Mouse (Mus musculus) midbrain, embryonic 16.5 days (tissue): ENCODE data around the gene Itgad. TPM values are rescaled to one million over a fixed set of nuclear protein-coding genes. Genes with fewer than 3 reads are reported as not detected.

Source experiments
- ATAC-seq: fragments of 200-750 bp; cut with Nextera tagmentation; 2 replicates; pipeline ENCODE4 v1.8.0; 2017; ENCODE audit warnings: moderate TSS enrichment
- H3K27ac ChIP-seq: fragments of 300-500 bp; sonication (generic); 2 replicates; pipeline ENCODE4 v1.5.1; 2014; ENCODE audit warnings: mild to moderate bottlenecking, low read length, mixed read lengths
- H3K27me3 ChIP-seq: fragments of 300-500 bp; sonication (generic); 2 replicates; pipeline ENCODE4 v1.6.1; 2014; ENCODE audit warnings: low read depth, low read length, mixed read lengths; ENCODE audit not compliant: control insufficient read depth, insufficient read depth
- H3K36me3 ChIP-seq: fragments of 300-500 bp; sonication (generic); 2 replicates; pipeline ENCODE4 v1.6.1; 2014; ENCODE audit warnings: mild to moderate bottlenecking, low read length, moderate library complexity, mixed read lengths; ENCODE audit not compliant: control insufficient read depth, insufficient read depth
- H3K4me1 ChIP-seq: fragments of 300-500 bp; sonication (generic); 2 replicates; pipeline ENCODE4 v1.6.1; 2014; ENCODE audit warnings: mild to moderate bottlenecking, low read length, mixed read lengths; ENCODE audit not compliant: control insufficient read depth, insufficient read depth
- H3K4me2 ChIP-seq: fragments of 300-500 bp; sonication (generic); 2 replicates; pipeline ENCODE4 v1.6.1; 2014; ENCODE audit warnings: mild to moderate bottlenecking, low read length, mixed read lengths
- H3K4me3 ChIP-seq: fragments of 300-500 bp; sonication (generic); 2 replicates; pipeline ENCODE4 v1.5.1; 2014; ENCODE audit warnings: low read depth, mild to moderate bottlenecking, low read length, moderate library complexity, mixed read lengths
- H3K9ac ChIP-seq: fragments of 300-500 bp; sonication (generic); 2 replicates; pipeline ENCODE4 v1.6.1; 2014; ENCODE audit warnings: low read depth, low read length, mixed read lengths
- H3K9me3 ChIP-seq: fragments of 300-500 bp; sonication (generic); replicated peaks from 2 replicates; pipeline ENCODE4 v1.6.1; 2014; ENCODE audit warnings: mild to moderate bottlenecking, low read length, mixed read lengths; ENCODE audit not compliant: control insufficient read depth, poor library complexity, severe bottlenecking
- WGBS: fragments of 180-500 bp; shearing (Covaris S2); extraction: QIAGEN DNeasy Blood & Tissue Kit; methylation state at CpG from one replicate; pipeline ENCODE4 v1.1.7; 2014; 5-methylcytosine and 5-hydroxymethylcytosine counted together
- polyA plus RNA-seq: library from polyadenylated mRNA; unstranded; fragments of >200 nt; fragmentation: Nextera tagmentation; extraction: Ambion mirVana; gene quantifications from 2 replicates; pipeline ENCODE4 v1.2.1, GENCODE M21; 2015

Itgad gene
- polyA plus RNA-seq = not detected in 2 replicates

DNA sequence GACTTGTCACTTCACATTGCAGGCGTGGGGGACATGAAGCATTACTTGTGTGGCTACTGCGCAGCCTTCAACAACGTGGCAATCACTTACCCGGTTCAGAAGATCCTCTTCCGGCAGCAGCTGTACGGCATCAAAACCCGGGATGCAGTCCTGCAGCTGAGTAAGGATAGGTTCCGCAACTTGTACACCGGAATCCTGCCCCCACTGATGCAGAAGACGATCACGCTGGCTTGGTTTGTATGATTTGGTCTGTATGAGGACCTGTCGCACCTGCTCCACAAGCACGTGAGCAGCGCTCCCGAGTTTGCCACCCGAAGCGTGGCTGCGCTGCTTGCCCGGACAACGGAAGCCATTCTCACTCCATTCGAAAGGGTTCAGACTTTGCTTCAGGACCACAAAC lies at the start of gene Itgad:
TSS of gene Itgad (plus strand) at position 301 of the 400 bp plus-strand sequence.
- Histone ChIP-seq H3K27me3 (no peaks in the 10 kb centered on the region), H3K4me2 (no peak within 1 kb of the TSS), H3K4me1 (0 out of 2 replicates have a peak, but pooled peaks cover 2% of the 10 kb centered on the region), H3K4me3 (no peak within 1 kb of the TSS), H3K36me3 (no peaks in the 10 kb centered on the region), H3K9ac (no peak within 1 kb of the TSS), H3K9me3 (no peaks in the 10 kb centered on the region), H3K27ac (no peak within 1 kb of the TSS)
- no peak for ATAC-seq
- 93% methylated on average over 21 of the region's 21 CpGs for WGBS

DNA sequence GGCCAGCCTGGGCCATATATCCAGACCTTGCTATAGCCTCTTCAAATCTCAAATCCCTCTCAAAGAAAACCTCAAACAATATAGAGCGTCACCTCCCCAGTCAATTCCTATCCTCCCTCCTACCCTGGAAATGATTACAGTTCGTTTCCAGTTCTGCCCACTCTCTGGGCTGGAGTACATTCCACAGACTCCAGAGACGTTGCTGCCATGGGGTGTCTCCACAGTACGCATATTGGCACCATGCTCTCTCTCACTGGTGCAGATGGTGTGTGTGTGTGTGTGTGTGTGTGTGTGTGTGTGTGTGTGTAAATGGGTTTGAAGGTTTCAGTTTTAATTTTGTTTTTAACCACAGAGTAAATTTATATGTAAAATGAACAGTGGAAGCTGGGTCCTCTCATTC lies 48.9 kb upstream of the Itgad start:
- ATAC-seq = no peak
- Histone ChIP-seq H3K4me3 (no peak overlapping the region), H3K27me3 (no peaks in the 10 kb centered on the region), H3K4me2 (no peak overlapping the region), H3K9me3 (no peaks in the 10 kb centered on the region), H3K36me3 (no peaks in the 10 kb centered on the region), H3K27ac (no peak overlapping the region), H3K9ac (no peak overlapping the region), H3K4me1 (no peaks in the 10 kb centered on the region)
- WGBS = 70% methylated on average over 4 of the region's 4 CpGs

GRCm38 (mm10) chr7:128107462-128107861 lies 46.7 kb upstream of the Itgad start:
- Histone ChIP-seq H3K36me3 (no peaks in the 10 kb centered on the region), H3K4me1 (no peaks in the 10 kb centered on the region), H3K27ac (no peak overlapping the region), H3K4me2 (no peak overlapping the region), H3K27me3 (no peaks in the 10 kb centered on the region), H3K9me3 (no peaks in the 10 kb centered on the region), H3K4me3 (no peak overlapping the region), H3K9ac (no peak overlapping the region)
- ATAC-seq = no peak
- WGBS = 90% methylated on average over 7 of the region's 7 CpGs

DNA sequence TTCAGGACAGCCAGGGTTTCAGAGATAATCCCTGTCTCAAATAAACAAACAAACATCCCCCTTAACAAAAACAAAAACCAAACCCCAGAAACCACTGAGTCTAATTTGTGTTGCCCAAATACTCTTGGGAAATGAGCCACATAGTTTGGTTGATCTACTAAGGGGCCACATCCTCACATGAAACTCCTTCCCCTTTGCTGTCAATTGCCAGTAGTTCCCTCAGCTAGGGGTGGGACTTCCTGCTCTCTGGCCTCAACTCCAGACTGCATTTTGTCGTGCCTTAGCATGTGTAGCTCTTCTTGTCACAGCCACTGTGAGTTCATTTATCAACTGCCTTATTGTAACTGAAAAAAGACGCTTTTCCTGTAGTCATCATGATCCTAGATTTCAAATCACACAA lies 43.9 kb upstream of the Itgad start:
- Histone ChIP-seq H3K9ac (no peak overlapping the region), H3K27ac (no peak overlapping the region), H3K4me2 (no peak overlapping the region), H3K4me3 (no peak overlapping the region), H3K4me1 (no peaks in the 10 kb centered on the region), H3K9me3 (no peaks in the 10 kb centered on the region), H3K36me3 (no peaks in the 10 kb centered on the region), H3K27me3 (no peaks in the 10 kb centered on the region)
- 78% methylated on average over 2 of the region's 2 CpGs for WGBS
- no peak for ATAC-seq

DNA sequence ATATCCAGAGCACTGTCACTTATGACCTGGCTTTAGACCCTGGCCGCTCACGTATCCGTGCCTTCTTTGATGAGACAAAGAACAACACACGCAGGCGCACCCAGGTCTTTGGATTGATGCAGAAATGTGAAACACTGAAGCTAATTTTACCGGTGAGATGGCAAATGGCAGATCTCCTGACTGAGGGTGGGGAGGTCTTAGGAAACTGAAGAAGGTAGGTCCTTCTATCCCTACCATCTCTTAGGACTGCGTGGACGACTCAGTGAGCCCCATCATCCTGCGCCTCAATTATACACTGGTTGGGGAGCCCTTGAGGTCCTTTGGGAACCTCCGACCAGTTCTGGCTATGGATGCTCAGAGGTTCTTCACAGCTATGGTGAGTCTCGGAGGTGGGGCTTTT lies 42.0 kb upstream of the Itgad start:
- WGBS = 88% methylated on average over 11 of the region's 11 CpGs
- no peak overlapping the region for H3K9ac ChIP-seq
- no peaks in the 10 kb centered on the region for H3K36me3 ChIP-seq
- no peak overlapping the region for H3K27ac ChIP-seq
- H3K4me2 ChIP-seq = no peak overlapping the region
- no peak overlapping the region for H3K4me3 ChIP-seq
- no peaks in the 10 kb centered on the region for H3K9me3 ChIP-seq
- H3K4me1 ChIP-seq = no peaks in the 10 kb centered on the region
- no peaks in the 10 kb centered on the region for H3K27me3 ChIP-seq
- ATAC-seq = no peak

DNA sequence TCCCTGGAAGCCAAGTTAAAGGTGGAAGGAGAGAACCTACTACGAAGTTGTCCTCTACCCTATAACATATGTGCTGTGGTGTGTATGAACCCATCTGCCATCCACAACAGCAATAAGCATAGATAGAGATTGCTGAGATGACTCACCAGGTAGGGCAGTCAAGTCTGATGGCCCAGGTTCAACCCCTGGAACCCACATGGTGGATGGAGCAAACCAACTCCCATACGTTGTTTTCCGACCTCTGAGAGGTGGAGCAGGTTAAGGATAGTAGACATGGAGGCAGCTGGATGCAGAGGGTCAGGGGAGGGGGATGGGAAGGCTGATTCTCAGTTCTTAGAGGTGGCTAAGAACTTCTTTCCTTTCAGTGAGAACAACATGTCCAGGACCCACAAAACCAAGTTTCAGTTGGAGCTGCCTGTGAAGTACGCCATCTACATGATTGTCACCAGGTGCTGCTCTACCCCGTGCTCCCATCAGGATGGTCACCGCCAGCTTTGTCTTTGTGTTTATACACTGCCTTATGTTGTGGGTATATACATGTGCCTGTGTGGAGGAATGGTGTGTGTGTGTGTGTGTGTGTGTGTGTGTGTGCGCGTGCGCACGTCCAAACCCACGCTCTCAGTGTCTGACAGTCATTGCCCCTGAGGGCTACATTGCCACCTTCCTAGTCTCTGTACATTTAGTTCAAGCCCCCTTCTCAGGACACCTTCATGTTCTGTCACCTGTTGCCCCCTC lies 39.6 kb upstream of the Itgad start:
- Histone ChIP-seq H3K27me3 (no peaks in the 10 kb centered on the region), H3K4me1 (no peaks in the 10 kb centered on the region), H3K36me3 (no peaks in the 10 kb centered on the region), H3K4me3 (no peak overlapping the region), H3K27ac (no peak overlapping the region), H3K9me3 (no peaks in the 10 kb centered on the region), H3K4me2 (no peak overlapping the region), H3K9ac (no peak overlapping the region)
- 97% methylated on average over 11 of the region's 11 CpGs for WGBS
- ATAC-seq = no peak

DNA sequence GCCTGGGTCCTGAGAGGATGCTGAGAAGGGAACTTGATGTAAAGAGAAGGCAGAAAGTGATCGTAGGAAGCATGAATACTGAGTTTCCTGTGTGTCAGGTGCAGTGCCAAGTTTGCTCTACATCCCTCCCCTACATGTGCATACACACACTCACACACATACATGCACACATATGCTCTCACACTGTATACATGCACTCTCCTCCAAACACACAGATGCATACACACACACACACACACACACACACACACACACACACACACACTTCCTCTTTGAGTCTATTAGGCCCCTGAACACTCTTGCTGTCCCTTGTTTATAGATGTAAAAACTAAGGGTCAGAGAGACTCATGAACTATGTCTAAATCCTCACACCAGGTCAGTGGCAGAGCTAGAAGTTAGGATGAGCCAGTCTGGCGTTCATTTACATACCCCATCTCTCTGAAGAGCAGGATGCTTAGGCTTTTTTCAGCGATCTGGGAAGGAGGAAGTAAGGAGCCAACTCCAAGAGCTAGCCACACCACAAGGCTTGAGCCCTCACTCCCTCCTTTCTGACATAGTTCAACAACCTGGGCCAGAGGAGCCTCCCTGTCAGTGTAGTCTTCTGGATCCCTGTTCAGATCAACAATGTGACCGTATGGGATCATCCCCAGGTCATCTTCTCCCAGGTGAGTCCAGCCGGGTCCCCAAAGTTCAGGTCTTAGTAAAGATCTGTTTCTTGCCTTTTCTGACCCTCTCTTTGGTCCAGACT lies 38.8 kb upstream of the Itgad start:
- H3K4me2 ChIP-seq = no peak overlapping the region
- H3K4me1 ChIP-seq = no peaks in the 10 kb centered on the region
- WGBS = 87% methylated on average over 5 of the region's 5 CpGs
- H3K9me3 ChIP-seq = no peaks in the 10 kb centered on the region
- H3K9ac ChIP-seq = no peak overlapping the region
- no peak overlapping the region for H3K4me3 ChIP-seq
- ATAC-seq = no peak
- no peak overlapping the region for H3K27ac ChIP-seq
- H3K36me3 ChIP-seq = no peaks in the 10 kb centered on the region
- no peaks in the 10 kb centered on the region for H3K27me3 ChIP-seq

- H3K9me3 ChIP-seq = no peaks in the 10 kb centered on the region
- no peak for ATAC-seq
- H3K4me3 ChIP-seq = no peak overlapping the region
- H3K4me1 ChIP-seq = no peaks in the 10 kb centered on the region
- no peak overlapping the region for H3K27ac ChIP-seq
- no peak overlapping the region for H3K4me2 ChIP-seq
- H3K9ac ChIP-seq = no peak overlapping the region
- WGBS = 95% methylated on average over 5 of the region's 5 CpGs
- no peaks in the 10 kb centered on the region for H3K36me3 ChIP-seq
- no peaks in the 10 kb centered on the region for H3K27me3 ChIP-seq
Measured at GRCm38 (mm10) chr7:128116396-128116795, 37.8 kb upstream of the Itgad start.

DNA sequence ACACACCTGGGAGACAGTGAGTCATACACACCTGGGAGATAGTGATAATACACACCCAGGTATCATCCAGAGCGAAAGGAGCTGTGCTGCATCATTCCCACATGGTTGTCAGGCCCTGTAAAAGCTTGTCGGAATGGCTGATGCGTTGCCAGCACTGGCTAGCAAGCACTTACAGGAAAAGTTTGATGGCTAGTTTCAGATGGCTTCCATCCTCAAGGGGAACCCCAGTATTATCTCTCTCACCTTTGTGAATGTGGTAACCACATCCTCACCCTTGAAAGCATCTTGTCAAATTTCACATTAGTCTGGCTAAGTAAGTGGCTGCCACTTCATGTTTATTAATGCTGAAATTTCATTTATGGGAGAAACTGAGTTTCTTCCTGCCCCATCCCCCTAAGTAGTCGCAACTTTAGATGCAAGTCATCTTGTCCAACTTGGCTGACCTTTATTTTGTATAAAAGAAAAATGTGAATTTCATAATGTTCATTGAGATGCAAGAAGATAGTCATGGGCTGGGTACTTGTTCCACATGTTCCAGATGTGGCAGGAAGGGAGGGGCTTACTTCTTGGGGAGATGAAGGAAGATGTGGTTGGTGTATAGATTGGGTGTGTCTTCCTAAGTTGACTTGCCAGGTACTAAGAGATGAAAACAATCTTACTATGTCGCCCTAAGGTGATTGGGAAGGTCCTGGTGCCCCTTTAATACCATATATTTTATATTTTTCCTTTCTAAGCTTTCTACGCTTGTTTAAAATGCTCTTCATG lies 34.3 kb upstream of the Itgad start:
- H3K4me1 ChIP-seq = no peaks in the 10 kb centered on the region
- WGBS = 90% methylated on average over 6 of the region's 6 CpGs
- H3K9me3 ChIP-seq = no peaks in the 10 kb centered on the region
- H3K27me3 ChIP-seq = no peaks in the 10 kb centered on the region
- no peak overlapping the region for H3K4me3 ChIP-seq
- no peaks in the 10 kb centered on the region for H3K36me3 ChIP-seq
- no peak overlapping the region for H3K27ac ChIP-seq
- no peak overlapping the region for H3K4me2 ChIP-seq
- H3K9ac ChIP-seq = no peak overlapping the region
- no peak for ATAC-seq
